Mouse (Mus musculus) midbrain, embryonic 16.5 days (tissue): Measurements from ENCODE around the gene Ptger1. TPM values are rescaled to one million over a fixed set of nuclear protein-coding genes. Genes with fewer than 3 reads are reported as not detected.

ENCODE experiments used
- ATAC-seq: fragments of 200-750 bp; cut with Nextera tagmentation; 2 replicates; pipeline ENCODE4 v1.8.0; 2017; ENCODE audit warnings: moderate TSS enrichment
- H3K27ac ChIP-seq: fragments of 300-500 bp; sonication (generic); 2 replicates; pipeline ENCODE4 v1.5.1; 2014; ENCODE audit warnings: mild to moderate bottlenecking, low read length, mixed read lengths
- H3K27me3 ChIP-seq: fragments of 300-500 bp; sonication (generic); 2 replicates; pipeline ENCODE4 v1.6.1; 2014; ENCODE audit warnings: low read depth, low read length, mixed read lengths; ENCODE audit not compliant: control insufficient read depth, insufficient read depth
- H3K36me3 ChIP-seq: fragments of 300-500 bp; sonication (generic); 2 replicates; pipeline ENCODE4 v1.6.1; 2014; ENCODE audit warnings: mild to moderate bottlenecking, low read length, moderate library complexity, mixed read lengths; ENCODE audit not compliant: control insufficient read depth, insufficient read depth
- H3K4me1 ChIP-seq: fragments of 300-500 bp; sonication (generic); 2 replicates; pipeline ENCODE4 v1.6.1; 2014; ENCODE audit warnings: mild to moderate bottlenecking, low read length, mixed read lengths; ENCODE audit not compliant: control insufficient read depth, insufficient read depth
- H3K4me2 ChIP-seq: fragments of 300-500 bp; sonication (generic); 2 replicates; pipeline ENCODE4 v1.6.1; 2014; ENCODE audit warnings: mild to moderate bottlenecking, low read length, mixed read lengths
- H3K4me3 ChIP-seq: fragments of 300-500 bp; sonication (generic); 2 replicates; pipeline ENCODE4 v1.5.1; 2014; ENCODE audit warnings: low read depth, mild to moderate bottlenecking, low read length, moderate library complexity, mixed read lengths
- H3K9ac ChIP-seq: fragments of 300-500 bp; sonication (generic); 2 replicates; pipeline ENCODE4 v1.6.1; 2014; ENCODE audit warnings: low read depth, low read length, mixed read lengths
- H3K9me3 ChIP-seq: fragments of 300-500 bp; sonication (generic); replicated peaks from 2 replicates; pipeline ENCODE4 v1.6.1; 2014; ENCODE audit warnings: mild to moderate bottlenecking, low read length, mixed read lengths; ENCODE audit not compliant: control insufficient read depth, poor library complexity, severe bottlenecking
- WGBS: fragments of 180-500 bp; shearing (Covaris S2); extraction: QIAGEN DNeasy Blood & Tissue Kit; methylation state at CpG from one replicate; pipeline ENCODE4 v1.1.7; 2014; 5-methylcytosine and 5-hydroxymethylcytosine counted together
- polyA plus RNA-seq: library from polyadenylated mRNA; unstranded; fragments of >200 nt; fragmentation: Nextera tagmentation; extraction: Ambion mirVana; gene quantifications from 2 replicates; pipeline ENCODE4 v1.2.1, GENCODE M21; 2015

Gene Ptger1
- polyA plus RNA-seq, 1 experiment from 2014 or later, result 1.1 TPM

- Histone ChIP-seq H3K4me2 (peak overlapping the region; percentile 68), H3K9ac (peak overlapping the region; percentile 67), H3K4me1 (peaks cover 17% of the 10 kb centered on the region), H3K36me3 (peaks cover 5% of the 10 kb centered on the region), H3K9me3 (no peaks in the 10 kb centered on the region), H3K27me3 (no peaks in the 10 kb centered on the region), H3K27ac (peak overlapping the region; percentile 95), H3K4me3 (peak overlapping the region; percentile 92)
- ATAC-seq, result no peak
- 1% methylated on average over 17 of the region's 17 CpGs for WGBS
These were observed 49.3 kb downstream of the Ptger1 start for GRCm38 (mm10) chr8:83715771-83716170.

GRCm38 (mm10) chr8:83716563-83716962 lies 50.1 kb downstream of the Ptger1 start:
- Histone ChIP-seq H3K9ac (no peak overlapping the region), H3K27ac (no peak overlapping the region), H3K36me3 (peaks cover 13% of the 10 kb centered on the region), H3K27me3 (no peaks in the 10 kb centered on the region), H3K9me3 (no peaks in the 10 kb centered on the region), H3K4me1 (peaks cover 17% of the 10 kb centered on the region), H3K4me2 (peak overlapping the region; percentile 68), H3K4me3 (peak overlapping the region; percentile 92)
- WGBS, result 67% methylated on average over 2 of the region's 2 CpGs
- ATAC-seq, result no peak

DNA sequence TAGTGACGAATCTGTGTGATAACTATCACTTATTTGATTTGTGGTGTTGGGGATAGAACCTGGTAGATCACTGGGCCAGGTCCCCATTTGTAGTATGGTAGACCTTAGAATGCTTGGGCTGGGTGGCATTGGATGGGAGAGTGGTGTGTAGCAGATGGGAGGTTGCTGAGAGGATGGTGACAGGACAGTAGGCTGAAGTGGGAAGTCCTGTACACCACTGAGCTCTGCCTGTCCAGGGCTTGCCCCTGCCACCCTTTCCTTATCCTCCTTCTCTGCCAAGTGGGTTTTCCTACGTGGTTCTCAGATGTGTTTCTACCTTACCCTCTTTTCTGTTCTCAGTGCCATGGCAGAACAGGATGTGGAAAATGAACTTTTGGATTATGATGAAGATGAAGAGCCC lies 52.6 kb downstream of the Ptger1 start:
- H3K9ac ChIP-seq, result no peak overlapping the region
- peaks cover 17% of the 10 kb centered on the region for H3K4me1 ChIP-seq
- peaks cover 32% of the 10 kb centered on the region for H3K36me3 ChIP-seq
- no peak overlapping the region for H3K27ac ChIP-seq
- 94% methylated on average over 2 of the region's 2 CpGs for WGBS
- ATAC-seq, result no peak
- H3K4me2 ChIP-seq, result no peak overlapping the region
- H3K27me3 ChIP-seq, result no peaks in the 10 kb centered on the region
- H3K9me3 ChIP-seq, result no peaks in the 10 kb centered on the region
- no peak overlapping the region for H3K4me3 ChIP-seq

DNA sequence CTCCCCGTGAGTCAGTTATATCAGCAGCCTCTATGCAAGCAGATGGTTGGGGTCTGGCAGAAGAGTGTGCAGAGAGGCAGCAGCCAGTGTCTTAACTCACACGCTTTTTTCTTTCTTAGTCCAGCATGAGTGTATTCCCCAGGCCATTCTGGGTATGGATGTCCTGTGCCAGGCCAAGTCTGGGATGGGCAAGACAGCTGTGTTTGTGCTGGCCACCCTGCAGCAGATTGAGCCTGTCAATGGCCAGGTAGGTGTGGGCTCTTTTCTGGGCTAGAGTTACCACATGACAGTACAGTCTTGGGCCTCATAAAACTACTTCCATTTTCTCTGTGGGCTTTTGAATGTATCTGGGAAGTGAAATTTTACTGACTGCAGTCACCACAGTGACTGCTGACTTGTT lies 53.2 kb downstream of the Ptger1 start:
- peaks cover 17% of the 10 kb centered on the region for H3K4me1 ChIP-seq
- no peaks in the 10 kb centered on the region for H3K27me3 ChIP-seq
- H3K36me3 ChIP-seq, result peaks cover 32% of the 10 kb centered on the region
- no peaks in the 10 kb centered on the region for H3K9me3 ChIP-seq
- H3K27ac ChIP-seq, result no peak overlapping the region
- no peak overlapping the region for H3K4me3 ChIP-seq
- WGBS, result 81% methylated on average over 2 of the region's 2 CpGs
- no peak overlapping the region for H3K9ac ChIP-seq
- H3K4me2 ChIP-seq, result no peak overlapping the region
- no peak for ATAC-seq

- H3K4me2 ChIP-seq, result no peak overlapping the region
- no peak overlapping the region for H3K9ac ChIP-seq
- H3K27ac ChIP-seq, result no peak overlapping the region
- no peaks in the 10 kb centered on the region for H3K9me3 ChIP-seq
- H3K27me3 ChIP-seq, result no peaks in the 10 kb centered on the region
- H3K36me3 ChIP-seq, result peaks cover 38% of the 10 kb centered on the region
- WGBS, result 92% methylated on average over 25 of the region's 25 CpGs
- no peak for ATAC-seq
- no peak overlapping the region for H3K4me3 ChIP-seq
- H3K4me1 ChIP-seq, result peaks cover 10% of the 10 kb centered on the region
These were observed 55.0 kb downstream of the Ptger1 start for GRCm38 (mm10) chr8:83721405-83722025.

Other genes with a start within 250 kb of the Ptger1 start
- gene Scoc, start 208.3 kb upstream of the Ptger1 start, polyA plus RNA-seq, result 327 and 361 TPM in 2 replicates
- 0.07 TPM in 1 of 2 replicates, not detected in the other for gene Olfr370, start 130.9 kb upstream of the Ptger1 start, polyA plus RNA-seq
- gene Ndufb7, start 100.0 kb upstream of the Ptger1 start, polyA plus RNA-seq, result 320 and 338 TPM in 2 replicates
- gene Tecr, start 58.7 kb upstream of the Ptger1 start, polyA plus RNA-seq, result 1,093 and 1,247 TPM in 2 replicates
- gene Dnajb1, start 58.5 kb upstream of the Ptger1 start, polyA plus RNA-seq, result 60.2 and 60.8 TPM in 2 replicates
- gene Gipc1, start 14.0 kb upstream of the Ptger1 start, polyA plus RNA-seq, result 126 and 132 TPM in 2 replicates
- gene Pkn1, start 32.5 kb downstream of the Ptger1 start, polyA plus RNA-seq, result 27.4 and 28.7 TPM in 2 replicates
- 92.4 and 105 TPM in 2 replicates for gene Ddx39, start 48.5 kb downstream of the Ptger1 start, polyA plus RNA-seq
- 10.9 and 11.2 TPM in 2 replicates for gene Adgre5, start 74.6 kb downstream of the Ptger1 start, polyA plus RNA-seq
- 54.8 and 59.8 TPM in 2 replicates for gene Adgrl1, start 233.4 kb downstream of the Ptger1 start, polyA plus RNA-seq